Mouse (Mus musculus): ENCODE measurements at regions not wholly inside any gene's neighbourhood (a gene's known extent, or its start where the extent isn't known, plus 50 kb on each side); places are given as distances from the start of the nearest gene placed in this dataset.

- in situ Hi-C loops (cut with MboI, MseI) = no loop called here
These were observed 439.2 kb downstream of the Tmem182 start for GRCm38 (mm10) chr1:41244627-41245026.

DNA sequence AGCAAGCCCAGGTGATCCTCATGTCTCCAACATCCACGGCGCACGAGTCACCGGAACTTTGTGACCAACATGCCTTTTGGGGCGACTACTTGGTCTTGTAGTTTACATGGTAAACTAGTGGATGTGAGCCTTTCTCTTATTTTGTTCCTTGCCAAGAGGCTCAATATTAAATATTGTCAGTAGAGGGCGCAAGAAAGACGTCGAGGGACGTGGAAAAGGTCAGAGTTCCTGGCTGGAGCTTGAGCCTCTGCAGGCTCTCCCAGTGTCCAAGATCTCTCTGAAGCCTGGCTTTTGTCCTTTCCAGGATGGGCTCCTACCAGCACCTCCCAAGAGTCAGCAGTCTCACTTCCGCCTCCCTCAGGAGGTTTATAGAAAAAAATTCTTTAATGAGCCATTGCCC, 458.8 kb downstream of the Tmem182 start:
- in situ Hi-C loops (cut with MboI, MseI) = no loop called here

DNA sequence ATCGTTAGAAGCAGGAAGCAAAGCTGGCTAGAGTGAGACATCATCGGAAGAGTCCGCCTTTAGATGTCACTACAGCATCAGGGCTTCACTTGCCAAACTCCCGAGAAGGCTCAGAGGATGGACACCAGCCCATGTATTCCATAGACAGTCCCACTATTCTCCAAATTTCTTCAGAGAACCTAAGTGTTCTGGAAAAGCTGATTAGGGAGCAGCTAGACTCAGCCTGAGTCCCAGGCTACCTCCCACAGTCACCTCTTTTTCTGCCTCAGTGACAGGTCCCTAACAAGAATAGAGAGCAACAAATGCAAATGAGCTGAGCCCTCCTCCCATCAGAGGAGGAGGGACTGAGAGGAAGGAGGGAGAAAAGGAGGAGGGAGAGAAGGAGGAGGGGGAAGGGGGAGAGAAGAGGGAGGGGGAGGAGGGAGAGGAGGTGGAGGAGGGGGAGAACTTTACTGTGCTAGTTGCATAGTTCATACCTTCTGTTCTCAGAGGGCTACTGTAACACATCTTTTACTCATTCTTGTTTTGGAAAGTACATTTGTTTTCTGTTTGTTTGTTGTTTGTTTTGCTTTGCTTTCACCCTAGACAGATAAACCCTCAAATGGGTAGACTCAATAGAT, 465.8 kb downstream of the Tmem182 start:
- in situ Hi-C loops (cut with MboI, MseI) = no loop called here

DNA sequence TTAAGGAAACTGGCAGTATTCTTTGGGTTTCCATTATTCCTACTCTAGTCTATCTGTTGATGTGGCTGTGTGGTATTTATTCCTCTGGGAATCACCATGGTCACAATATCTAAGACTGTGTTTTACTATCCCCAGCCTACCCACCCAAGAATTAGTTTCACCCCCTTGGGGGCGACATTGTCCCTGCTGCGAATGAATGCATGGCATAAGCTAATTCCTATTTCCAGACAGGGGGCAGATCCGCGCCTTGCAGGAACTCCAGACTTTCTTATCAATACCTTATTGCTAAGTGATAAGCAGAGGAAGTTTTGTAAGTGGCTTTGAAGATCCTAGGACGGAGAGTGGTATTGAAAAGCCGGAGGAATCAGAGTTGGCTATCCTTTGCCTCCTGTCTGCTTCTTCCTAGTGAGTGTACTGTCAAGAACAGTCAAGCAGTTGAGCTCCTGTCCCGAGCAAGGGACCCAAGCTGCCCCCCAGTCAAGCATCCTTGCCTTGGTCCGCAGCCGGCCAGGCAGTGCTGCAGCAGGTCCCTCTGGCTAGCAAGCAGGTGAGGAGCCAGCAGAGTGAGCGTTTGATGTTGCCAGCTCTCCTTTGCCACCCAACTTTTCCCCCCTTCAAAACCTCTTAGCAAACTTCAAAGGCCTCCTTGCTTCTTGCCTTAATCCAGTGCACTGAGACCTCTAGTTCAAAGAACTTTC, 469.3 kb downstream of the Tmem182 start:
- in situ Hi-C loops (cut with MboI, MseI) = no loop called here

GRCm38 (mm10) chr1:41275271-41275624, 469.8 kb downstream of the Tmem182 start:
- in situ Hi-C loops (cut with MboI, MseI) = no loop called here

DNA sequence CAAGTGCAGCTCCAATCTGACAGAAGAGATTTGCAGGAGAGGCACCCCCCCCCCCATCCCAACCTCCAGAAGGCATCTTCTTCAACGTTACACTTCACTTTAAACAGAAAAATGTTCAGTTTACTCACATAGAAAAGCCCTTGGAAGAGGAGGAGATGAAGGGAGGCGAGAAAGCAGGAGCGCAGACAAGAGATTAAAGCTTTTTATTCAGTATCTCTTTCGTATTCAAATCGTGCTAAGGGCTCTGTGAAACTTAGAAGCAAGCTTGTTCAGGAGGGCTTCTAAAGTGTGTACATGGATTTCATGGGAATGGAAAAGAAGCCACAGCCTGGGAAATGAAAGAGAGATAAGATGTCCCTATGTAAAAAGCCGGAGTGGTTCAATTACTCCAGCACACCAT, 470.2 kb downstream of the Tmem182 start:
- in situ Hi-C loops (cut with MboI, MseI) = no loop called here

- in situ Hi-C loops (cut with MboI, MseI) = no loop called here
These were observed 470.9 kb downstream of the Tmem182 start for GRCm38 (mm10) chr1:41276303-41276702.

DNA sequence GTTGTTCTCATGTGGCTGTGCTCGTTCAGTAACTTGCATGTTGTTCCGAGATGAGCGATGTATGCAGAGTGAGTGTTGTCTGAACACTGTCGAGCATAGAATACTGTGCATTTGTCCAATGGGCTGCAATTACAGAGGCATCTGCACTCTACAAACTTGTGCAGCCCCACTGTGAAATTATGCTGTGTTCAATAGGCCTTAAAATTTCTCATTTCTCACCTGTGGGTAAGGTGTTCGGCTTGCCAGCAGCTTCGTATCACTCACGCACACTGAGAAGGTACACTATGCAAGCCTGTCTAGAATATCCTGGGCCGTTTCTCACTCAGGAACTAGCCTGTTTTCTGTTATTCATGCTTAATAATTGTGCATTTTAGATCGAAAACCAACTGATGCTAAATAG, 479.8 kb downstream of the Tmem182 start:
- in situ Hi-C loops (cut with MboI, MseI) = no loop called here

DNA sequence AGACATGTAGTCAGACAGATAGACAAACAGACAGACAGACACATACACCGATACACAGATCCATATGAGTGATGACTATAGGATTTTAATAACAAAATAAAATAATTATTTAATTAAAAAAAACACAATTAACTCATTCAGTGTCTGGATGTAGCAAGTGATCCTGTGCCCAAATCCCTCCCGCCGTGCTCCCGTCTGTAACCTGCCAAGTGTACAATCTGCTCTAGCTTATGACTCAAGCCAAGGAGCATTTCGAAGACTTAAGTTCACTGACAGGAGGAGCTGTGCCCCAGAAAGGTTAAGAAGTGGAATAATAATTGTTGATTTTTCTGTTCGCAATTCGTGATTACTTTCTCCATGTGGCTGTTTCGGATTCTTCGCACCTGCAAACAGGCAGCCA, 480.8 kb downstream of the Tmem182 start:
- in situ Hi-C loops (cut with MboI, MseI) = no loop called here

DNA sequence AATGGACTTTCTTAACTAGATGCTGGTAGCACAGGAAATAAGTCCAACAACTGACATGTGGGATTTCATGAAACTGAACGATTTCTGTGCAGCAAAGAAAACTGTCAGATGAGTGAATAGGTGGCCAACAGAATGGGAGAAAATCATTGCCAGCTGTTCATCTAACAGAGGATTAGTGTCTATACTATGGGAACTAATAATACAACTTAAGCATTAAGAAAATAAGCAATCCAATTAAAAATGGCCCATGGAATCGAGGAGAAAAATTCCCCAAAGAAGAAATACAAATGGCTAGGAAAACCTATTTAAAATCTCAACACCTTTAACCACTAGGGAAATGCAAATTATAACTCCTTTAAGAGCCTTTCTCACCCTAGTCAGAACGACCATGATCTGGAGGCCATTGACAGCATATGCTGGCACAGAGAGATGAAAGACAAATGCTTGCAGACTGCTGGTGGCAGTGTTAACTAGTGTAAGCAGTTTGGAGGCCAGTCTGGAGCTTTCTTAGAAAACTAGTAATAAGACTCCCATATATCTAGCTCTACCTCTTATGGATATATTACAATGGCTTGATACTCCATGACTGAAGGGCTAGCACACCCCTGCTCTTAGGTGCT, 521.6 kb downstream of the Tmem182 start:
- in situ Hi-C loops (cut with MboI, MseI) = no loop called here

DNA sequence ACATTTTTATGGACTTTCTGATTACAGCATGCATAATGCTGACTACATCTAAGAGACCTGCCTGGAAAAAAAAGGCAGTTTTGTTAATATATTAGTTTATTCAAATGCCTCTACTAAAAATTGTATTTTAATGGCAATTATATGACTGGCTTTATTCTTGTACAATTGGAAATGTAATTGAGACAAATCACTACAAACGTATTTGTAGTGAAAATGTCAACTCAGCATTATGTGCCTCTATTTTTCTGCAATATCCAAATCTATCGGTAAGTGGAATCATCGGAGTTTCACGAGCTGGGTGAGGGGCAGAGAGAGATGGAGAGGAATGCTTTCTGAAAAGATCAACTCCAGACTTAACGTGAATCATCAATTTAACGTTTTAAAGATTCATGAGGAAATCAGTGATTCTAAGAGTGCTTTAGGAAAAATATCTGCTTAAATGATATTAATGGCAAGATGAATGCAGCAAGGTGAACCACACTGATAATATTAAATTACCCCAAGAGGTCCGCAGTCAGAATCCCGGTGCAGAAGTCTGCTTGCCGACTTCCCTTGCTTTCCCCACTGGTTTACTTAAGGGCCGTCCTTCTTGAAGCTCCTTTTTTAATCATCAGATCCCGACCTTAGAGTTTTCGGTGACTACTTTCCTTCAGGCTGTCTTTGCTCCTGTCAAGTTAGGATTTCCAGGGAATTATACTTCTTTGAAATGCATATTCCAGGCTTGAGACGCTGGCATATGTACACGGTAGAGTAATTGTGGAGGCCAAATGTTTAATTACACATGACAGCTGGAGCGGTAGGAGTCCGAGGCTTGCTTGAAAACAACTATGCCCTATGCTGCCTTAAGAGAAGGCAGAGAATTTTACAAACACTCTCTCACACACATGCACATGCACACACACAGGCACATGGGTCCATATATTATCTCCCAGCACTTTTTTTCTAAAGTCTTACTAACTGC, 544.7 kb downstream of the Tmem182 start:
- in situ Hi-C loops (cut with MboI, MseI) = no loop called here

- in situ Hi-C loops (cut with MboI, MseI) = no loop called here
These were observed 553.7 kb downstream of the Tmem182 start for GRCm38 (mm10) chr1:41359061-41359460.

- in situ Hi-C loops (cut with MboI, MseI) = no loop called here
These were observed 556.1 kb downstream of the Tmem182 start for GRCm38 (mm10) chr1:41361512-41361911.

DNA sequence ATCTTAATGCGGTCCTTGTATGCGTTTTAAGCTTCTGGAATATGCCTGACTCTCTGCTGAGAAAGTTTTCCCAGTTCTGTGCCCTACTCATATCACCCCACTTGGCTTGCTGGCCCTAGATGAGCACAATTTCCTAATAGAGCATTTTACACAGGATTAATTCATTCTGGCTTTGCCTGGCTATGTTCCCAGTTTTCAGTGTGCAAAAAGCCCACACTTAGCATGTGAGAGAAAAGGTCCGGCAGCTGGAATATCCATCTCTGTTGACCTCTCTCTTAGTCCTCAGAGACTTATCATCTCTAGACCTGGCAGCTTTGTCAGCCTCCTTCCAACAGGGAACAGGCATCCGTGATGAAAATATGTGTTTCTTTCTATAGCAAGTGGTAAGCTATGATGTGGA, 574.6 kb downstream of the Tmem182 start:
- in situ Hi-C loops (cut with MboI, MseI) = no loop called here

DNA sequence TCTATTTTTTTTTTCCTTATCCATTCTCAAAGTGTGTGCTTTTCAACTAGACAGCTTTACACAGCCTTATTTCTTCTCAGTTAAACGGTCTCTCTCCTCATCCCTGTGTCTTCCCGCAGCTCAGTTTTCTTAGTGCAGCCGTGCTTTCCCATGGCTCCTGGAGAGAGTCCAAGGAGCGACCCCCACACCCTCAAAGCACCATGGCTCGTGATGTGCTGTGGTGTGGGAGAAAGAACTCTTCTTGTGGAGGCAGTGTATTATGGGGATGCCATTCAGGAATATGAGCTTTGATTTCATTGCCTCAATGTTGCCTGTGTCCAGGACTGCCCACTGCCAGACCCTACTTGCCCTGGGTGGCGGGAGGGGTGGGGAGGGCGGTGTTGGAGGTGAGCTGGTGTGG, 576.1 kb downstream of the Tmem182 start:
- in situ Hi-C loops (cut with MboI, MseI) = no loop called here

- in situ Hi-C loops (cut with MboI, MseI) = no loop called here
These were observed 579.3 kb downstream of the Tmem182 start for GRCm38 (mm10) chr1:41384731-41385130.

GRCm38 (mm10) chr1:41386435-41386834, 581.0 kb downstream of the Tmem182 start:
- in situ Hi-C loops (cut with MboI, MseI) = no loop called here

DNA sequence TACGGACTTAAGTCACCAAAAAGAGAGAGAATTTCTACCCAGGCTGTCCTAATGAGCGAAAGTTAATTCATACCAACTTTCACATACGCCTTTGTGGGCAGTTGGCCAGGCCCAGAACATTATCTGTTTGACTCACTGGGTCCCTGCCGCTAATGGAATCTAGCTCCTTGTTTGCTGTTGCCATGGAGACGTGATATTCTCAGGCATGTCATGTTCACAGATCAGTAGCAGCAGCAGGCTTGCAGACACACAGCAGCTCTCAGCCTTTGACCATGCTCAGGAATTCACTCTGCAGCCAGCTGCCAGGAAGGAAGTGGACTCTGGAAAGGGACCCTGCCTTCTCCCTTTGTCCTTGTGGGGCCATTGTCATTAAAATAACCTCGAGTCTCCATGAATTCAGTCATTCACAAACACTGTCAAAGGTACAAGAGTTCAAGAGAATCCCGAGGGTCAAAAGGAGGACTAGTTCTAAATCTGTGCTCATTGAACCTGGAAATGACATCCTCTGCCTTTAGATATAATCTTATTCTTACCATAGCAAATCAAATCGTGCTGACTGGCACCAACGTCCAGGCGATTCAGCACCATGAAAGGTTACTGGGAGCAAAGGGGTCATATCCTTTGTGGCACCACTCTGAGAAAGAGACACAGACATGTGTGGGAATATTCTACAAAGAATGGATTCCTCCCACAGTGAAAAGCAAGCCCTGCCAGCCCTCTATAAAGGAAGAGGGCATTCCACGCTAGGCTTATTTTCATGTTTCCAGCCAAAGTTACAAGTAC, 584.9 kb downstream of the Tmem182 start:
- in situ Hi-C loops (cut with MboI, MseI) = no loop called here

- in situ Hi-C loops (cut with MboI, MseI) = no loop called here
These were observed 585.7 kb downstream of the Tmem182 start for GRCm38 (mm10) chr1:41391071-41391470.

GRCm38 (mm10) chr1:41393287-41393686, 587.9 kb downstream of the Tmem182 start:
- in situ Hi-C loops (cut with MboI, MseI) = no loop called here

DNA sequence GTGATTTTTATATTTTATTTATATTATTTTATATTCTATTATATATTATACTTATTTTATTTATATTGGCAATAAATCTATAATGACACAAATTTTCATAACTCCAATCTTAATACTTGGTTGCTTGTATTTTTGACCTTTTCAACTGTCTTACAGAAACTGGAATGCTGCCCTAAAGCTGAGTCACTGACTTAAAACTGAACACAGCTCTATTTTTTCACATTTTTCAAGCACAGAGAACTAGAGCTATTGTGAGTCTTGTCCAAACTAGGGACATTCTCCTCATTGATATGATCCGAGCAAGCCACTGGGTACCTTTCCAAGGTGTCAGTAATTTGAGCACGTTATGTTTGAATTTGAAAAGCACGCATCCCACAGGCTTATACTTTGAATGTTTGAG, 589.7 kb downstream of the Tmem182 start:
- in situ Hi-C loops (cut with MboI, MseI) = no loop called here
